Mouse (Mus musculus) hindbrain, embryonic 12.5 days (tissue): ENCODE results near the gene Adgrf1. TPM values are rescaled to one million over a fixed set of nuclear protein-coding genes. Genes with fewer than 3 reads are reported as not detected.
"Not testable (repeated sequence)": the region's sequence is repeated elsewhere in the genome, so short reads cannot be mapped to it uniquely, and the experiment has no call there.

Experiments
- ATAC-seq: fragments of 200-750 bp; cut with Nextera tagmentation; 2 replicates; pipeline ENCODE4 v1.8.0; 2017; ENCODE audit warnings: moderate TSS enrichment; ENCODE audit not compliant: low FRiP score
- H3K27ac ChIP-seq: fragments of 300-500 bp; sonication (generic); 2 replicates; pipeline ENCODE4 v1.5.1; 2016; ENCODE audit warnings: mild to moderate bottlenecking
- H3K27me3 ChIP-seq: fragments of 300-500 bp; sonication (generic); 2 replicates; pipeline ENCODE4 v1.6.1; 2016; ENCODE audit warnings: mild to moderate bottlenecking
- H3K36me3 ChIP-seq: fragments of 300-500 bp; sonication (generic); 2 replicates; pipeline ENCODE4 v1.6.1; 2016; ENCODE audit warnings: mild to moderate bottlenecking
- H3K4me1 ChIP-seq: fragments of 300-500 bp; sonication (generic); 2 replicates; pipeline ENCODE4 v1.6.1; 2016
- H3K4me2 ChIP-seq: fragments of 300-500 bp; sonication (generic); replicated peaks from 2 replicates; pipeline ENCODE4 v1.6.1; 2016; ENCODE audit warnings: mild to moderate bottlenecking
- H3K4me3 ChIP-seq: fragments of 300-500 bp; sonication (generic); 2 replicates; pipeline ENCODE4 v1.5.1; 2016; ENCODE audit warnings: mild to moderate bottlenecking
- H3K9ac ChIP-seq: fragments of 300-500 bp; sonication (generic); 2 replicates; pipeline ENCODE4 v1.6.1; 2016; ENCODE audit warnings: mild to moderate bottlenecking, moderate library complexity
- H3K9me3 ChIP-seq: fragments of 300-500 bp; sonication (generic); replicated peaks from 2 replicates; pipeline ENCODE4 v1.6.1; 2016; ENCODE audit warnings: mild to moderate bottlenecking
- WGBS: fragments of 180-500 bp; shearing (Covaris S2); methylation state at CpG from one replicate; pipeline ENCODE4 v1.1.7; 2016; 5-methylcytosine and 5-hydroxymethylcytosine counted together
- polyA plus RNA-seq: library from polyadenylated mRNA; unstranded; fragments of >200 nt; fragmentation: Nextera tagmentation; extraction: Ambion mirVana; gene quantifications from 2 replicates; pipeline ENCODE4 v1.2.1, GENCODE M21; 2016

Gene Adgrf1
- polyA plus RNA-seq, 1 experiment from 2014 or later: not detected

- Histone ChIP-seq H3K36me3 (no peaks in the 10 kb centered on the region), H3K9ac (no peak overlapping the region), H3K4me2 (no peak overlapping the region), H3K4me1 (no peaks in the 10 kb centered on the region), H3K27me3 (no peaks in the 10 kb centered on the region), H3K4me3 (no peak overlapping the region), H3K9me3 (no peaks in the 10 kb centered on the region), H3K27ac (no peak overlapping the region)
- WGBS: 85% methylated on average over 2 of the region's 2 CpGs
- no peak for ATAC-seq
Observed at GRCm38 (mm10) chr17:43337643-43338042, 67.5 kb downstream of the Adgrf1 start.

- Histone ChIP-seq H3K9ac (no peak overlapping the region), H3K4me1 (no peaks in the 10 kb centered on the region), H3K4me3 (no peak overlapping the region), H3K27ac (no peak overlapping the region), H3K9me3 (no peaks in the 10 kb centered on the region), H3K4me2 (no peak overlapping the region), H3K27me3 (no peaks in the 10 kb centered on the region), H3K36me3 (no peaks in the 10 kb centered on the region)
- ATAC-seq: no peak
- 78% methylated on average over 3 of the region's 3 CpGs for WGBS
Observed at GRCm38 (mm10) chr17:43338279-43338678, 68.2 kb downstream of the Adgrf1 start.

- 92% methylated on average over 2 of the region's 2 CpGs for WGBS
- H3K4me2 ChIP-seq, H3K4me1 ChIP-seq, H3K9me3 ChIP-seq, H3K36me3 ChIP-seq, H3K27me3 ChIP-seq, H3K27ac ChIP-seq, ATAC-seq, H3K4me3 ChIP-seq, H3K9ac ChIP-seq: not testable (repeated sequence)
Observed at GRCm38 (mm10) chr17:43346499-43346898, 76.4 kb downstream of the Adgrf1 start.

- Histone ChIP-seq H3K27me3 (no peaks in the 10 kb centered on the region), H3K36me3 (no peaks in the 10 kb centered on the region), H3K9me3 (no peaks in the 10 kb centered on the region), H3K4me3 (no peak overlapping the region), H3K4me1 (peaks cover 3% of the 10 kb centered on the region; the same call in 1 of the 2 replicates), H3K4me2 (0 out of 2 replicates have a peak overlapping the region, but pooled peaks have one; percentile 13), H3K27ac (no peak overlapping the region), H3K9ac (no peak overlapping the region)
- WGBS: 17% methylated on average over 9 of the region's 9 CpGs
- no peak for ATAC-seq
Observed at GRCm38 (mm10) chr17:43357902-43358539, 87.9 kb downstream of the Adgrf1 start.

- Histone ChIP-seq H3K27ac (no peak within 1 kb of the TSS), H3K36me3 (no peaks in the 10 kb centered on the region), H3K9ac (no peak within 1 kb of the TSS), H3K4me2 (no peak within 1 kb of the TSS), H3K9me3 (no peaks in the 10 kb centered on the region), H3K4me1 (peaks cover 3% of the 10 kb centered on the region; the same call in 1 of the 2 replicates), H3K27me3 (no peaks in the 10 kb centered on the region), H3K4me3 (no peak within 1 kb of the TSS)
- ATAC-seq: no peak
- 59% methylated on average over 16 of the region's 16 CpGs for WGBS
Observed at GRCm38 (mm10) chr17:43359826-43360619, 89.9 kb downstream of the Adgrf1 start, which contains the start of gene Adgrf5. Adgrf5 (plus strand) TSS chr17:43360451.

- no peak for ATAC-seq
- Histone ChIP-seq H3K27ac (no peak overlapping the region), H3K4me1 (peaks cover 3% of the 10 kb centered on the region; the same call in 1 of the 2 replicates), H3K27me3 (no peaks in the 10 kb centered on the region), H3K4me2 (no peak overlapping the region), H3K4me3 (no peak overlapping the region), H3K36me3 (no peaks in the 10 kb centered on the region), H3K9ac (no peak overlapping the region), H3K9me3 (no peaks in the 10 kb centered on the region)
- 78% methylated on average over 11 of the region's 11 CpGs for WGBS
Observed at GRCm38 (mm10) chr17:43361021-43361420, 90.9 kb downstream of the Adgrf1 start.

- Histone ChIP-seq H3K4me1 (peaks cover 3% of the 10 kb centered on the region; the same call in 1 of the 2 replicates), H3K27ac (no peak overlapping the region), H3K36me3 (no peaks in the 10 kb centered on the region), H3K4me2 (no peak overlapping the region), H3K9ac (no peak overlapping the region), H3K27me3 (no peaks in the 10 kb centered on the region), H3K4me3 (no peak overlapping the region), H3K9me3 (no peaks in the 10 kb centered on the region)
- WGBS: 51% methylated on average over 11 of the region's 11 CpGs
- no peak for ATAC-seq
Observed at GRCm38 (mm10) chr17:43362362-43362761, 92.2 kb downstream of the Adgrf1 start.

- Histone ChIP-seq H3K9ac (no peak overlapping the region), H3K27ac (no peak overlapping the region), H3K36me3 (no peaks in the 10 kb centered on the region), H3K4me1 (peaks cover 3% of the 10 kb centered on the region; the same call in 1 of the 2 replicates), H3K27me3 (no peaks in the 10 kb centered on the region), H3K4me2 (no peak overlapping the region), H3K9me3 (no peaks in the 10 kb centered on the region), H3K4me3 (no peak overlapping the region)
- ATAC-seq: no peak
- 70% methylated on average over 6 of the region's 6 CpGs for WGBS
Observed at GRCm38 (mm10) chr17:43362881-43363280, 92.8 kb downstream of the Adgrf1 start.

- no peak for ATAC-seq
- Histone ChIP-seq H3K9ac (no peak overlapping the region), H3K9me3 (no peaks in the 10 kb centered on the region), H3K4me2 (no peak overlapping the region), H3K4me3 (no peak overlapping the region), H3K27ac (no peak overlapping the region), H3K36me3 (no peaks in the 10 kb centered on the region), H3K27me3 (no peaks in the 10 kb centered on the region), H3K4me1 (peaks cover 3% of the 10 kb centered on the region; the same call in 1 of the 2 replicates)
- 63% methylated on average over 6 of the region's 6 CpGs for whole genome bisulfite sequencing
Observed at GRCm38 (mm10) chr17:43363921-43364320, 93.8 kb downstream of the Adgrf1 start.

- no peaks in the 10 kb centered on the region for H3K27me3 ChIP-seq
- no peaks in the 10 kb centered on the region for H3K9me3 ChIP-seq
- H3K9ac ChIP-seq: no peak overlapping the region
- no peak overlapping the region for H3K27ac ChIP-seq
- H3K36me3 ChIP-seq: no peaks in the 10 kb centered on the region
- no peak overlapping the region for H3K4me2 ChIP-seq
- 89% methylated on average over 6 of the region's 6 CpGs for WGBS
- H3K4me3 ChIP-seq: no peak overlapping the region
- peaks cover 3% of the 10 kb centered on the region; the same call in 1 of the 2 replicates for H3K4me1 ChIP-seq
- ATAC-seq: no peak
Observed at GRCm38 (mm10) chr17:43365297-43365696, 95.2 kb downstream of the Adgrf1 start.

- H3K4me2 ChIP-seq: no peak overlapping the region
- H3K4me3 ChIP-seq: no peak overlapping the region
- H3K27me3 ChIP-seq: no peaks in the 10 kb centered on the region
- H3K4me1 ChIP-seq: no peaks in the 10 kb centered on the region
- H3K36me3 ChIP-seq: no peaks in the 10 kb centered on the region
- 52% methylated on average over 9 of the region's 9 CpGs for WGBS
- H3K9me3 ChIP-seq: no peaks in the 10 kb centered on the region
- H3K27ac ChIP-seq: no peak overlapping the region
- no peak for ATAC-seq
- H3K9ac ChIP-seq: no peak overlapping the region
Observed at GRCm38 (mm10) chr17:43366486-43366885, 96.4 kb downstream of the Adgrf1 start.

GRCm38 (mm10) chr17:43368171-43368576, 98.0 kb downstream of the Adgrf1 start:
- no peak overlapping the region for H3K4me2 ChIP-seq
- H3K4me3 ChIP-seq: no peak overlapping the region
- H3K9ac ChIP-seq: no peak overlapping the region
- H3K9me3 ChIP-seq: no peaks in the 10 kb centered on the region
- WGBS: 60% methylated on average over 5 of the region's 5 CpGs
- no peaks in the 10 kb centered on the region for H3K27me3 ChIP-seq
- no peak overlapping the region for H3K27ac ChIP-seq
- ATAC-seq: no peak
- no peaks in the 10 kb centered on the region for H3K4me1 ChIP-seq
- no peaks in the 10 kb centered on the region for H3K36me3 ChIP-seq
